Mouse (Mus musculus) layer of hippocampus, adult 2 months (tissue): ENCODE results near the gene Hist1h1a. TPM values are rescaled to one million over a fixed set of nuclear protein-coding genes. Genes with fewer than 3 reads are reported as not detected.
"Not testable (repeated sequence)": the region's sequence is repeated elsewhere in the genome, so short reads cannot be mapped to it uniquely, and the experiment has no call there.

Source experiments
- DNase-seq, 2 experiments: peaks; one replicate each; pipeline ENCODE4 v3.0.0; 2022; ENCODE audit warnings: low spot score in 2 of 2
- H3K27ac ChIP-seq: fragments of 200-600 bp; 2 replicates; pipeline ENCODE4 v1.8.1; 2022
- H3K4me3 ChIP-seq: fragments of 200-600 bp; 2 replicates; pipeline ENCODE4 v1.8.1; 2022; ENCODE audit warnings: mild to moderate bottlenecking
- CTCF ChIP-seq: fragments of 200-600 bp; conservative IDR thresholded peaks from 2 replicates; pipeline ENCODE4 v1.8.1; 2022; ENCODE audit warnings: antibody characterized with exemption, mild to moderate bottlenecking, moderate library complexity
- total RNA-seq, 2 experiments: library from RNA; stranded (reverse); gene quantifications; 2 replicates each; pipeline ENCODE4 v1.2.3; 2021

Gene Hist1h1a
- total RNA-seq, 2 experiments from 2014 or later: 18.5 to 18.9 TPM

DNA sequence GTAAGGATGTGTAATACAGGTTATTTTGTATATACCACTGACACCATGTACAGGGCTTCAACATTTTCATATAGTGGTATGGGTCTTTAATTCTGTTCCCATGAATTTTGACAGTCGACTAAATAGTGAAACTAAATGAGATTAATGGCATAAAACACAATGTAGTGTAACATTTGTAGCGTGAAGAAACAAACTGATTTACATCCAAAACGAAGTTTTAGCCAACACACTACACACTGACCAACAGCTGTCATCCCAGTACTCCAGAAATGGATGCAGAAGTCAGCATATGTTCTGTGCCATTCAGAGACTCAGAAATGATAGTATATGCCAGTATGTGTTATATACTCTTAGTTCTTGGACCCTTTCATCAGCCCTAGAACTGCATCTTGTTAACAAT, 5.5 kb upstream of the Hist1h1a start:
- no peak for DNase-seq
- Histone ChIP-seq H3K27ac (no peak overlapping the region), H3K4me3 (no peak overlapping the region)
- TF ChIP-seq CTCF: no peak

- TF ChIP-seq CTCF: no peak
- Histone ChIP-seq H3K27ac (no peak overlapping the region), H3K4me3 (no peak overlapping the region)
- no peak for DNase-seq
Measured at GRCm38 (mm10) chr13:23759251-23759771, 4.2 kb upstream of the Hist1h1a start.

DNA sequence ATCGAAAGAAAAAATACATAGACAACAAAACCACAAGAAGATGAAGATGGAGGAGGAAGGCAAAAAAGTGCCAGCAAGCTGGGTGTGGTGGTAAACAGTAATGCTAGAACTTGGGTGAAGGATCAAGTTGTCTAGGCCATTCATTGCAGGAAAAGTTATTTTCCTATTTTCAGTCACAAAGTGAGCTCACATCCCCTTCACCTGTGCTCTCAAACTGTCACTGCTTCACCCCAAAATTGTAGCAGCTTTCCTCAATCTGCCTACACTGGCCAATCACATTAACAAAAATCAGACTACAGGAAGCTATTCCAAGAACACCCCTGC, 3.6 kb upstream of the Hist1h1a start:
- no peak overlapping the region for H3K27ac ChIP-seq

GRCm38 (mm10) chr13:23760240-23760971, 3.1 kb upstream of the Hist1h1a start:
- DNase-seq: no peak
- TF ChIP-seq CTCF: peak; percentile 26; the same call in 1 of the 2 replicates
- Histone ChIP-seq H3K4me3 (peak overlapping the region; percentile 69), H3K27ac (peak overlapping the region; percentile 75)

More for the DNA sequence above, 3.6 kb upstream of the Hist1h1a start:
- H3K4me3 ChIP-seq: no peak overlapping the region
- no peak for DNase-seq
- no peak for TF ChIP-seq CTCF

GRCm38 (mm10) chr13:23760972-23761864, 2.2 kb upstream of the Hist1h1a start, which contains the start of gene Hist1h4a:
TSS of gene Hist1h4a (minus strand) at chr13:23761230.
- Histone ChIP-seq H3K4me3 (peak within 1 kb of the TSS; percentile 69), H3K27ac (peak within 1 kb of the TSS; percentile 86)
- no peak for TF ChIP-seq CTCF
- DNase-seq: peak; percentile 99

DNA sequence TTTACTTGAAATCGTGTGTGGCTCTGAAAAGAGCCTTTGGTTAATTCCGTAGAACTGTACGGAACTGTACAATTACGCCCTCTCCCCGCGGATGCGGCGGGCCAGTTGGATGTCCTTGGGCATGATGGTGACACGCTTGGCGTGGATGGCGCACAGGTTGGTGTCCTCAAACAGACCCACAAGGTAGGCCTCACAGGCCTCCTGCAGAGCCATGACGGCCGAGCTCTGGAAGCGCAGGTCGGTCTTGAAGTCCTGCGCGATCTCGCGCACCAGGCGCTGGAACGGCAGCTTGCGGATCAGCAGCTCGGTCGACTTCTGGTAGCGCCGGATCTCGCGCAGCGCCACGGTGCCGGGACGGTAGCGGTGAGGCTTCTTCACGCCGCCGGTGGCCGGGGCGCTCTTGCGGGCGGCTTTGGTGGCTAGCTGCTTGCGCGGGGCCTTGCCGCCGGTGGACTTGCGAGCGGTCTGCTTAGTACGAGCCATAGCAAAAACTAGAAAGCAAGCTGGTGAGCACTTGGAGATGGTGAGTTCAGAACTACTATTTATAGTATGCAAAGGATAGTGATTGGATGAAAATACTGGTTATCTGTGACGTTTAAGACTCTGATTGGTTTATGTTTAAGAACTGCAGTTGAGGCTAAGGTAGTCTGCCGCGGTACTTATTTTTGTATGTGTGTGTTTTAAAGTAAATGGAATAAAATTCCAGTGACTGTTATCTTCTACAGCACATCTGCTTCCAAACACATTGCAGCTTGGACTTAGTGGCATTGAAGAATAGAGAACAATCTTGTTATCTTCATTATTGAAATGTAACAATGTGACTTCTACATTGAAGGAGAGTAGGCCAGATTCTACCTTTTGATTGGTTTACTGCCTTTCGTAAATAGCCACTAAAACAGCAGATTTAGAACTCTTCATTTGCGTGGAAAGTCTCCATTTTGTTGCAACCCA, 1.3 kb upstream of the Hist1h1a start, which contains the start of gene Hist1h3a:
Gene Hist1h3a, minus strand, starts transcription at position 516 of the 951 bp plus-strand sequence.
- Histone ChIP-seq H3K27ac (peak within 1 kb of the TSS; percentile 86), H3K4me3 (peak within 1 kb of the TSS; percentile 69)
- peak; percentile 61 to 75 for DNase-seq

- H3K4me3 ChIP-seq: peak overlapping the region; percentile 69
- TF ChIP-seq CTCF: no peak
- no peak for DNase-seq
- H3K27ac ChIP-seq: peak overlapping the region; percentile 86
Measured at GRCm38 (mm10) chr13:23763242-23763585, 252 bp upstream of the Hist1h1a start.

DNA sequence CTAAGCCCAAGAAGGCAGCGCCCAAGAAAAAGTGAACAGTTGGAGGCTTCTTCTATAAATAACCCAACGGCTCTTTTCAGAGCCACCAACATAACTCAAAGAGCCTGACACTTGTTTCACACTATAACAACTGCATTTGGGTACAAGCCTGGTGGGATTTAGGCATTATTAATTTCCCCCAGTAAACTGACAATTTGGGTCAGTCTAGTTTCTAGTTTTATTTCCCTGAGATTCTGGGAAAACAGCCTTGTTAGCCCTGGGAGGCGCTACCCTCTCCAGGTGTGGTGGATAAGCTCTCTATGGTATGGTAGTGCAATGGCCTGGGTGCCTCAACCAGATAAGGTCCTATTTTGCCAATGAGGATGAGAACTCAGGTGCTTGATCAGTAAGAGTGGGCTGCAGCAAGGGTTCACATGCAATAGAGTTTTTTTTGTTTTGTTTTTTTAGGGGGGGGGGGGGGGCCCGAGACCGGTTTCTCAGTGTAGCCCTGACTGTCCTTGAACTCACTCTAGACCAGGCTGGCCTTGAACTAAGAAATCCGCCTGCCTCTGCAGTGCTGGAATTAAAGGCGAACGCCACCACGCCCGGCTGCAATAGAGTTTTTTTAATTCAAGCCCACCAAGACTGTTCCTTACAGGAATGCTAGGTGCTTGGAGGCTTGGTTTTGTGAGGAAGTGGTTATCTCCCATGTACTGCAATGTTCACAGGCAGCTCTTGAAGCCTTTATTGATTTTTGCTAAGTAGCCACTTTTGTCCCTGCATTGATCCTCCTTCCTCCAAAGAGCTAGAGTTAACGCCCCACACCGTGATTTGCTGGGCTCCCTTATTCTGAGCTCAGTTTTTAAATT, 1.1 kb downstream of the Hist1h1a start:
- TF ChIP-seq CTCF: no peak
- peak overlapping the region; percentile 86 for H3K27ac ChIP-seq
- peak overlapping the region; percentile 69 for H3K4me3 ChIP-seq
- no peak for DNase-seq

- no peak overlapping the region for H3K4me3 ChIP-seq
- DNase-seq: no peak
- TF ChIP-seq CTCF: no peak
- H3K27ac ChIP-seq: no peak overlapping the region
Measured at GRCm38 (mm10) chr13:23765172-23765513, 1.7 kb downstream of the Hist1h1a start.

DNA sequence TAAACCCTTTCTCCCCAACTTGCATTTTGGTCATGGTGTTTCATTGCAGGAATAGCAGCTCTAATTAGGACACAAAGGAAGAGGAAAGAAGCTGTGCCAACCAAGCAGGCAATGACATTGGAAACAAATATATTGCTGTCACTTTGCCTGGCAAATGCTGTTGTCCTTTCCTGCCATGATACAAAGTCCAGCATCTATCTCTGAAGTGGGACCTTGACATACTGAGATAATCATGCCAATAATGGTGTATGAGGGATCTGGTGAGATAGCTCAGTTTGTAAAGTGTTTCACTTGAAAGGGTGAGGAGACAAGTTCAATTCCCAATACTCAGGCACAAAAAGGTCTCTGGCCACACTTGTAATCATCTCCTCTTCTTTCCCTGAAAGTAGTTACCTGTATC, 3.3 kb downstream of the Hist1h1a start:
- no peak for TF ChIP-seq CTCF
- no peak for DNase-seq
- H3K27ac ChIP-seq: no peak overlapping the region
- H3K4me3 ChIP-seq: no peak overlapping the region

- TF ChIP-seq CTCF: no peak
- Histone ChIP-seq H3K27ac (no peak overlapping the region), H3K4me3 (no peak overlapping the region)
- DNase-seq: no peak
Measured at GRCm38 (mm10) chr13:23768834-23769397, 5.5 kb downstream of the Hist1h1a start.

GRCm38 (mm10) chr13:23769613-23770012, 6.1 kb downstream of the Hist1h1a start, which contains the start of gene Trim38:
TSS of gene Trim38 (plus strand) at chr13:23769913.
- not testable (repeated sequence) for DNase-seq, H3K27ac ChIP-seq, H3K4me3 ChIP-seq
